Mouse (Mus musculus): ENCODE measurements at regions not wholly inside any gene's neighbourhood (a gene's known extent, or its start where the extent isn't known, plus 50 kb on each side); places are given as distances from the start of the nearest gene placed in this dataset.
A peak's percentile ranks its signal among the peaks of the same experiment; 100 is the strongest.

DNA sequence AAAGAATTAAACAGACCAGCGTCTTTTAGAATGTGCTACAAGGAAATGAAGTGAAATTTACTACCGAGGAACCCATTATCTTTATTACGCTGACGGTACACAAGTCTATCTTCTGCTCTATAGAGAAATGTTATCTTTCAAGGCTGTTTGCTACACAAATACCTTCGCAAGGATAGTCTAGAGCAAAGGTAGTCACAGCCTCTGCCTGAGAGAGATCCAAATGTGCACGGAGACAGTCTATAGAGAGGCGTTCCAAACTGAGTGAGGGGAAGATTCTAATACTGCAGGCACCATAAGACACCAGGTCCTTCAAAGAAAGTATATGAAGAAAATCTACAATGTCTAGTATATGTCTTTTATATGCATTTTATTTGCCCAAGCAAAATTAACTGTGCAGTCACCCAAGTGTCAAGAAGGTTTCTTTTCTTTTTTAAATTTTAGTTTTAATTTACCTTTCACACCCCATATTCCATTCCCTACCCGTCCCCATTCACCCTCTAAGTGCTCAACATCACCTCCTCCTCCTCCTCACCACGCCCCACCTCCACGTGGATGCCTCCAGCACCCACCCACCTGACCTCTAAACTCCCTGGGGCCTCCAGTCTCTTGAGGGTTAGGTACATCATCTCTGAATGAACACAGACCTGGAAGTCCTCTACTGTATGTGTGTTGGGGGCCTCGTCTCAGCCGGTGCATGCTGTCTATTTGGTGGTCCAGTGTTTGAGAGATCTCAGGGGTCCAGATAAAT lies 99.7 kb upstream of the Pde3a start:
- TF ChIP-seq POLR2A (IDR thresholded peaks at IDR 0.05; ENCODE audit: borderline replicate concordance, extremely low read depth, insufficient read depth, insufficient read length, poor library complexity, severe bottlenecking) = no peak
- no peak for TF ChIP-seq CTCF (IDR thresholded peaks at IDR 0.05; ENCODE audit: borderline replicate concordance, extremely low read depth, insufficient read depth, insufficient read length)
- DNase-seq (ENCODE audit: low read depth) = no peak

- TF ChIP-seq POLR2A (IDR thresholded peaks at IDR 0.05; ENCODE audit: borderline replicate concordance, extremely low read depth, insufficient read depth, insufficient read length, poor library complexity, severe bottlenecking) = no peak
- no peak for TF ChIP-seq CTCF (IDR thresholded peaks at IDR 0.05; ENCODE audit: borderline replicate concordance, extremely low read depth, insufficient read depth, insufficient read length)
- DNase-seq (ENCODE audit: low read depth) = no peak
Observed at GRCm38 (mm10) chr6:141159326-141159725, 89.7 kb upstream of the Pde3a start.

GRCm38 (mm10) chr6:141161626-141162233 lies 87.3 kb upstream of the Pde3a start:
- no peak for DNase-seq (ENCODE audit: low read depth)
- no peak for TF ChIP-seq CTCF (IDR thresholded peaks at IDR 0.05; ENCODE audit: borderline replicate concordance, extremely low read depth, insufficient read depth, insufficient read length)
- no peak for TF ChIP-seq POLR2A (IDR thresholded peaks at IDR 0.05; ENCODE audit: borderline replicate concordance, extremely low read depth, insufficient read depth, insufficient read length, poor library complexity, severe bottlenecking)

GRCm38 (mm10) chr6:141167270-141167669 lies 81.8 kb upstream of the Pde3a start:
- TF ChIP-seq POLR2A (IDR thresholded peaks at IDR 0.05; ENCODE audit: borderline replicate concordance, extremely low read depth, insufficient read depth, insufficient read length, poor library complexity, severe bottlenecking) = no peak
- TF ChIP-seq CTCF (IDR thresholded peaks at IDR 0.05; ENCODE audit: borderline replicate concordance, extremely low read depth, insufficient read depth, insufficient read length) = no peak
- no peak for DNase-seq (ENCODE audit: low read depth)

- peak; percentile 18 for DNase-seq (ENCODE audit: low read depth)
- no peak for TF ChIP-seq POLR2A (IDR thresholded peaks at IDR 0.05; ENCODE audit: borderline replicate concordance, extremely low read depth, insufficient read depth, insufficient read length, poor library complexity, severe bottlenecking)
- no peak for TF ChIP-seq CTCF (IDR thresholded peaks at IDR 0.05; ENCODE audit: borderline replicate concordance, extremely low read depth, insufficient read depth, insufficient read length)
Observed at GRCm38 (mm10) chr6:141168356-141168755, 80.7 kb upstream of the Pde3a start.

GRCm38 (mm10) chr6:141183782-141184181 lies 65.3 kb upstream of the Pde3a start:
- TF ChIP-seq POLR2A (IDR thresholded peaks at IDR 0.05; ENCODE audit: borderline replicate concordance, extremely low read depth, insufficient read depth, insufficient read length, poor library complexity, severe bottlenecking) = no peak
- TF ChIP-seq CTCF (IDR thresholded peaks at IDR 0.05; ENCODE audit: borderline replicate concordance, extremely low read depth, insufficient read depth, insufficient read length) = no peak
- peak; percentile 86 for DNase-seq (ENCODE audit: low read depth)

- TF ChIP-seq POLR2A (IDR thresholded peaks at IDR 0.05; ENCODE audit: borderline replicate concordance, extremely low read depth, insufficient read depth, insufficient read length, poor library complexity, severe bottlenecking) = no peak
- TF ChIP-seq CTCF (IDR thresholded peaks at IDR 0.05; ENCODE audit: borderline replicate concordance, extremely low read depth, insufficient read depth, insufficient read length) = no peak
- DNase-seq (ENCODE audit: low read depth) = no peak
Observed at GRCm38 (mm10) chr6:141188036-141188435, 61.0 kb upstream of the Pde3a start.

DNA sequence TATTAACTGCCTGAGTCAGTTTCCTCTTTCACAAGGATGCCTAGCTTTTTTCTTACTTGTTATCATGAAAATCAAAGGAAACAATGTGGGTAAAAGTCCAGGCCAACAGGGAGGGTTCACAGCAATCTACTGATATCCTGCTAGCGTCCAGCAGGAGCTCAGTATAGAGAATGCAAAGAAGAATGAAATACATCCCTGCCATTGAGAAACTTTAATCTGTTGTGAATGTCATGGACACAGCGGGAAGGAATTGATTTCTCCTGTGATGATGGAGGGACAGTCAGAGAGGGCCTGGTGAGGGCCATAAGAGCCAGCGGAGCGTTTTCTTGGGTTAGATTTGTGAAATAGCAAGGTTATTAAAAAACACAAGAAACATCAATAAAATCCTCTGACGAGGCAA lies 60.0 kb upstream of the Pde3a start:
- DNase-seq (ENCODE audit: low read depth) = peak; percentile 65
- TF ChIP-seq POLR2A (IDR thresholded peaks at IDR 0.05; ENCODE audit: borderline replicate concordance, extremely low read depth, insufficient read depth, insufficient read length, poor library complexity, severe bottlenecking) = no peak
- no peak for TF ChIP-seq CTCF (IDR thresholded peaks at IDR 0.05; ENCODE audit: borderline replicate concordance, extremely low read depth, insufficient read depth, insufficient read length)

- no peak for TF ChIP-seq POLR2A (IDR thresholded peaks at IDR 0.05; ENCODE audit: borderline replicate concordance, extremely low read depth, insufficient read depth, insufficient read length, poor library complexity, severe bottlenecking)
- TF ChIP-seq CTCF (IDR thresholded peaks at IDR 0.05; ENCODE audit: borderline replicate concordance, extremely low read depth, insufficient read depth, insufficient read length) = no peak
- DNase-seq (ENCODE audit: low read depth) = peak; percentile 7
Observed at GRCm38 (mm10) chr6:141189701-141190100, 59.4 kb upstream of the Pde3a start.

- no peak for TF ChIP-seq POLR2A (IDR thresholded peaks at IDR 0.05; ENCODE audit: borderline replicate concordance, extremely low read depth, insufficient read depth, insufficient read length, poor library complexity, severe bottlenecking)
- no peak for TF ChIP-seq CTCF (IDR thresholded peaks at IDR 0.05; ENCODE audit: borderline replicate concordance, extremely low read depth, insufficient read depth, insufficient read length)
- no peak for DNase-seq (ENCODE audit: low read depth)
Observed at GRCm38 (mm10) chr6:141190383-141190782, 58.7 kb upstream of the Pde3a start.

DNA sequence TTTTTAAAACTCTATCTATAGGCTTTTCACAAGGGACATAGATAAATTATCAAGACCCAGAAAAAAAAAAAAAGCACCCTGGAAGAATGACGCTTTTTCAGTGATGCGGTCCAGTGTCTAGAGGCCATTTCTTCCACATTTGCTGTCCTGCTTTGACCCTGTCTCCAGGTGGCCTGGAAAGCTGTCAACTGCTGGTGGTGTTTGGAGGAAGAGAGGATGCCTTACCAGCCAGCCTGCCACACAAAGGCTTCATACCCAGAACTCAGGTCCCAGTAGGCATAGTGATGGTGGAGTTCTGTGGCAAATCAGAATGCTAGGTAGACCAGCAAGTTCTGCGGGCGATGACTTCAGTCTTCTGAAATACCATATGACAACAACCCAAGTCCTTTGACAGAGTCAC lies 51.6 kb upstream of the Pde3a start:
- TF ChIP-seq CTCF (IDR thresholded peaks at IDR 0.05; ENCODE audit: borderline replicate concordance, extremely low read depth, insufficient read depth, insufficient read length) = no peak
- no peak for TF ChIP-seq POLR2A (IDR thresholded peaks at IDR 0.05; ENCODE audit: borderline replicate concordance, extremely low read depth, insufficient read depth, insufficient read length, poor library complexity, severe bottlenecking)
- no peak for DNase-seq (ENCODE audit: low read depth)
